Mouse (Mus musculus) forebrain, embryonic 14.5 days (tissue): ENCODE data around the gene Osm. TPM values are rescaled to one million over a fixed set of nuclear protein-coding genes. Genes with fewer than 3 reads are reported as not detected.

Experiments
- ATAC-seq: fragments of 200-750 bp; cut with Nextera tagmentation; 2 replicates; pipeline ENCODE4 v1.8.0; 2017; ENCODE audit warnings: mild to moderate bottlenecking, moderate library complexity
- DNase-seq: peaks from one replicate; pipeline ENCODE4 v3.0.0-alpha.2; 2015; ENCODE audit warnings: low spot score
- H3K27ac ChIP-seq: fragments of 300-500 bp; sonication (generic); 2 replicates; pipeline ENCODE4 v1.5.1; 2014; ENCODE audit warnings: low read depth, mild to moderate bottlenecking, control low read depth, low read length, moderate library complexity
- H3K27me3 ChIP-seq: fragments of 300-500 bp; sonication (generic); replicated peaks from 2 replicates; pipeline ENCODE4 v1.6.1; 2014; ENCODE audit warnings: low read length, control low read depth, mixed read lengths; ENCODE audit not compliant: control insufficient read depth, insufficient read depth
- H3K36me3 ChIP-seq: fragments of 300-500 bp; sonication (generic); 2 replicates; pipeline ENCODE4 v1.6.1; 2014; ENCODE audit warnings: low read length, control low read depth; ENCODE audit not compliant: control insufficient read depth, insufficient read depth
- H3K4me1 ChIP-seq: fragments of 300-500 bp; sonication (generic); 2 replicates; pipeline ENCODE4 v1.6.1; 2014; ENCODE audit warnings: antibody characterized with exemption, low read length, control low read depth; ENCODE audit not compliant: control insufficient read depth, insufficient read depth
- H3K4me2 ChIP-seq: fragments of 300-500 bp; sonication (generic); 2 replicates; pipeline ENCODE4 v1.6.1; 2014; ENCODE audit warnings: mild to moderate bottlenecking, control low read depth, low read length
- H3K4me3 ChIP-seq: fragments of 300-500 bp; sonication (generic); 2 replicates; pipeline ENCODE4 v1.5.1; 2014; ENCODE audit warnings: low read depth, low read length, control low read depth
- H3K9ac ChIP-seq: fragments of 300-500 bp; sonication (generic); 2 replicates; pipeline ENCODE4 v1.6.1; 2014; ENCODE audit warnings: mild to moderate bottlenecking, low read length, control low read depth, moderate library complexity
- H3K9me3 ChIP-seq: fragments of 300-500 bp; sonication (generic); replicated peaks from 2 replicates; pipeline ENCODE4 v1.6.1; 2016; ENCODE audit warnings: low read length, control low read depth, mixed read lengths; ENCODE audit not compliant: control insufficient read depth
- WGBS: fragments of 180-500 bp; shearing (Covaris S2); extraction: QIAGEN DNeasy Blood & Tissue Kit; methylation state at CpG from one replicate; pipeline ENCODE4 v1.1.7; 2014; 5-methylcytosine and 5-hydroxymethylcytosine counted together
- polyA plus RNA-seq: library from polyadenylated mRNA; unstranded; fragments of >200 nt; fragmentation: Nextera tagmentation; extraction: Ambion mirVana; gene quantifications from 2 replicates; pipeline ENCODE4 v1.2.1, GENCODE M21; 2014

Gene Osm
- polyA plus RNA-seq, 1 experiment from 2014 or later: 0.14 TPM

DNA sequence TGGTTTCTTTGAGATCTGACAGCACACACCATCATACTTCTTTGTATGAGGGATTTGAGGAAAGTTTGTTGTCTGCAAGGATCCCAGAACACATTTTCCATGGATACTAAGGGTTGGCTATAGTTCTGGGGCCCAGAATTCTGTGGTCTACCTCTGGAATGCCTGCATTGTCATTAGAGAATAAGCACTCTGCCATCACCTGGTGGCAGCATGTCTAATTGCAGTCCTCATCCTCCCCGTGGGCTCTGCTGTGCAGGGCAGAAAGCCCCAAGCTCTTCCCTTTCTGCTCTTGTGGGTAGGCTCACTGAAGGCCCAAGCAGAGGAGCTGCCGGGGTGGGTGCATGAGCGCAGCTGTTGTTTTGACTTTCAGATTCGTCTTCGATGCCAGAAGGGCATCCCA is 26.7 kb upstream of the Osm start:
- H3K36me3 ChIP-seq: peaks cover 58% of the 10 kb centered on the region
- no peaks in the 10 kb centered on the region for H3K4me1 ChIP-seq
- no peak overlapping the region for H3K9ac ChIP-seq
- H3K4me3 ChIP-seq: no peak overlapping the region
- no peaks in the 10 kb centered on the region for H3K27me3 ChIP-seq
- 79% methylated on average over 5 of the region's 5 CpGs for WGBS
- H3K9me3 ChIP-seq: no peaks in the 10 kb centered on the region
- ATAC-seq: no peak
- DNase-seq: no peak
- no peak overlapping the region for H3K27ac ChIP-seq
- no peak overlapping the region for H3K4me2 ChIP-seq

DNA sequence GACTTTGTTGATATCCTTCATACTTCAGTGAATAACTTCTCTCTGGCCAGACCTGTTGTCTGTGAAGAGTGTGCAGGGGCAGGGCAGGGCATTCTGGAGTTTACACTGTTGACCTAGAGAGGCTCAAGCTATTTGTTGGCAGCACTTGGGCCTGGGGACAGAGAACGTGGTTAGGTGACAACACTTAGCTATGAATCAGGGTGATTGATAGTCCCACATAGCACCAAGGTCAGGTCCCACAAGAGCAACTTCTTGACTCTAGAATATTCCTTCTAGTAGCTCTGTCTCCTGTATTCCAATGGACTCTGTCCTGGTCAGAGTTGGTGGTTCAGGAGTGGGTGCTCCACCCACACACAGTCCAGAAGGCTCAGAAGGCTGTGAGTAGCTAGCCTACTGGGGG is 25.4 kb upstream of the Osm start:
- DNase-seq (no peak), ATAC-seq (no peak)
- H3K4me1 ChIP-seq: no peaks in the 10 kb centered on the region
- H3K27ac ChIP-seq: no peak overlapping the region
- H3K36me3 ChIP-seq: peaks cover 64% of the 10 kb centered on the region
- 90% methylated on average over 1 of the region's 1 CpGs for WGBS
- no peak overlapping the region for H3K4me2 ChIP-seq
- no peaks in the 10 kb centered on the region for H3K9me3 ChIP-seq
- no peaks in the 10 kb centered on the region for H3K27me3 ChIP-seq
- no peak overlapping the region for H3K9ac ChIP-seq
- no peak overlapping the region for H3K4me3 ChIP-seq

DNA sequence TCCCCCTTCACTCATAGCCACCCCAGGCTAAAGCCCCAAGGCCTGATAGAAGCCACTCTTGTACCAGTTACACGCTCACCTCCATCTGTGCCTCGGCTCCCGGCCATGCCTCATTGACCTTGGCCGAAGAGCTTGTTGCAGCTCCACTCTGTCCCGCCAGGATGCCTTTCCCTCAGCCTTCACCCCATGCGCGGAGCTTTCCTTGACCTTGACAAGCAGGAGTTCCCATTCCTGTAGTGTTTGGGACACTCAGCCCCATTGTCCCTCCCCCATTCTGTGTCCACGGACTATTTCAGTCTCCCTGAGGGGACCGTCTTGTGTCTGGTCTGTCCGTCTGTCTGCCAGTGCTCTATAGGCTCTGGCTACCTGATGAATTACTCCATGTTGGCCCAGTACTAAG is 23.1 kb upstream of the Osm start:
- Histone ChIP-seq H3K27ac (no peak overlapping the region), H3K4me1 (no peaks in the 10 kb centered on the region), H3K9ac (no peak overlapping the region), H3K9me3 (no peaks in the 10 kb centered on the region), H3K27me3 (no peaks in the 10 kb centered on the region), H3K36me3 (peaks cover 48% of the 10 kb centered on the region), H3K4me2 (no peak overlapping the region), H3K4me3 (no peak overlapping the region)
- ATAC-seq (no peak), DNase-seq (no peak)
- 94% methylated on average over 10 of the region's 10 CpGs for WGBS

DNA sequence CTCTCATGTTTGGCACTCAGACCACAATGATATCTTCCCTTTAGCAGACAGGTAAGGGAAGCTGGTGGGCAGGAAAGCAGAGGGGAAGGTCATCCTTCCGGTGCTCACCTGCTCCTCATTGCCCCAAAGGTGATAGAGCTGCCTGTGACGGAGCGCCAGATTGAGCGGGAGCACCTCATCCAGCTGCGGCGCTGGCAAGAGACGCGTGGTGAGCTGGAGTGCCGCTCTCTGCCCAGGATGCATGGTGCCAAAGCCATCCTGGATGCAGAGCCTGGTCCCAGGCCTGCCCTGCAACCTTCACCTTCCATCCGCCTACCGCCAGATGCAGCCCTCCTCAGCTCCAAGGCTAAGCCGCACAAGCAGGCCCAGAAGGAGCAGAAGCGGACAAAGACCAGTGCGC is 21.6 kb upstream of the Osm start:
- H3K4me2 ChIP-seq: no peak overlapping the region
- H3K9ac ChIP-seq: no peak overlapping the region
- H3K27ac ChIP-seq: no peak overlapping the region
- DNase-seq (no peak), ATAC-seq (no peak)
- H3K4me1 ChIP-seq: no peaks in the 10 kb centered on the region
- no peaks in the 10 kb centered on the region for H3K9me3 ChIP-seq
- H3K27me3 ChIP-seq: peaks cover 8% of the 10 kb centered on the region; the same call in 1 of the 2 replicates
- no peak overlapping the region for H3K4me3 ChIP-seq
- H3K36me3 ChIP-seq: peaks cover 38% of the 10 kb centered on the region
- WGBS: 95% methylated on average over 14 of the region's 14 CpGs

DNA sequence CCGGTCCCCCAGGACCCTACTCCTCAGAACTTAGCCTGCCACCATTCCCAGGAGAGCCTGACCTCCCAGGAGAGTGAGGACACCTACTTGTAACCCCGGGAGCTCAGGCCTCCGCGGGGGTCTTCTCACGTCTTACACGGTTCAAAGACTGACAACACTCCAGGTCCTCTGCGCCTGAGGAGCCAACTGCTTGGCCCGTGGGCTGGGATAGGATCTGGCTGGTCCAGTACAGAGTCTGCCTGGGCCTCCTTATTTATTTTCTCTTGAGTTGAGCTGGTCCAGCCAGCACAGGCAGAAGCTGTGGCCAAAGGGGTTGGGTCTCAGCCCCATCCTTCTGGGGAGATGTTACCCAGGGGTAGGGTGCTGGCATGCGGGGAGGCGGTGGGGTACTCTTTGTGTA is 21.2 kb upstream of the Osm start:
- Histone ChIP-seq H3K4me2 (no peak overlapping the region), H3K9ac (no peak overlapping the region), H3K36me3 (peaks cover 35% of the 10 kb centered on the region), H3K4me3 (no peak overlapping the region), H3K4me1 (no peaks in the 10 kb centered on the region), H3K27me3 (peaks cover 8% of the 10 kb centered on the region; the same call in 1 of the 2 replicates), H3K9me3 (no peaks in the 10 kb centered on the region), H3K27ac (no peak overlapping the region)
- no peak for DNase-seq
- 86% methylated on average over 10 of the region's 10 CpGs for WGBS
- no peak for ATAC-seq

DNA sequence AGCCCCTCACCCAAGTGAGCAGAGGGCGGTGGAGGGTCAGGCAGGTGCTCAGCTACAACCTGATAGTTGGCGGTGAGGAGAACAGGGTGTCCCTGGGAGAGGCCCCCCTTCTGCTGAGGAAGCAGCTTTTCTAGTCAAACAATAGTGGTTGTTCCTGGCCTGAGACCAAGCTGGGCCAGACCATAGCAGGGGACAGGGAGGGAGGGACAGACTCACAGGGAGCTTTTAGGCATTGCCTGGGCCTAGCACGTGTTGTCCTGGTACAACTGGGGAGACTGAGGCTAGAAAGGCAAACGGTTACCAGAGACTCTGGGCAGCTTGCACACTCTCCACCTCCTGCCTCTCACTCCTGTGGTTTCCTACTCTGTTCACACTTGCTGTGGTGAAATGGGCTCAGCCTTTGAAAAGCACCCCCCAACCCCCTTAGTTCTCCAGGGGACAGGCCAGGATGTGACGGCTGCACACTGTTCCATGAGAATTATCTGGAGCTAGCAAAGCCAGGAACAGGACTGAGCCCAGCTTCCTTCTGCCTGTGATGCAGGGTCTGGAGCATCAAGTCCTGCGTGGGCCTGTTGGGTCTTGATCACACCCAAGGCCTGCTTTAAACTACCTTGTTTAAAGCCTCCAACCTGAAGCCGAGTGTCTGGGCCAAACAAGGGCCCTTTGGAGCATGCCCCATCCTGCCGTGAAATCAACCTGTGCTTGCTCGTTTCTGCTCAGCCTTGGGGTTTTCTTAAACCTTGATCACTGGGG is 19.8 kb upstream of the Osm start:
- Histone ChIP-seq H3K4me2 (no peak overlapping the region), H3K4me1 (no peaks in the 10 kb centered on the region), H3K27me3 (peaks cover 8% of the 10 kb centered on the region; the same call in 1 of the 2 replicates), H3K4me3 (no peak overlapping the region), H3K27ac (no peak overlapping the region), H3K9me3 (no peaks in the 10 kb centered on the region), H3K36me3 (peaks cover 28% of the 10 kb centered on the region), H3K9ac (no peak overlapping the region)
- ATAC-seq (no peak), DNase-seq (no peak)
- 76% methylated on average over 9 of the region's 9 CpGs for WGBS

DNA sequence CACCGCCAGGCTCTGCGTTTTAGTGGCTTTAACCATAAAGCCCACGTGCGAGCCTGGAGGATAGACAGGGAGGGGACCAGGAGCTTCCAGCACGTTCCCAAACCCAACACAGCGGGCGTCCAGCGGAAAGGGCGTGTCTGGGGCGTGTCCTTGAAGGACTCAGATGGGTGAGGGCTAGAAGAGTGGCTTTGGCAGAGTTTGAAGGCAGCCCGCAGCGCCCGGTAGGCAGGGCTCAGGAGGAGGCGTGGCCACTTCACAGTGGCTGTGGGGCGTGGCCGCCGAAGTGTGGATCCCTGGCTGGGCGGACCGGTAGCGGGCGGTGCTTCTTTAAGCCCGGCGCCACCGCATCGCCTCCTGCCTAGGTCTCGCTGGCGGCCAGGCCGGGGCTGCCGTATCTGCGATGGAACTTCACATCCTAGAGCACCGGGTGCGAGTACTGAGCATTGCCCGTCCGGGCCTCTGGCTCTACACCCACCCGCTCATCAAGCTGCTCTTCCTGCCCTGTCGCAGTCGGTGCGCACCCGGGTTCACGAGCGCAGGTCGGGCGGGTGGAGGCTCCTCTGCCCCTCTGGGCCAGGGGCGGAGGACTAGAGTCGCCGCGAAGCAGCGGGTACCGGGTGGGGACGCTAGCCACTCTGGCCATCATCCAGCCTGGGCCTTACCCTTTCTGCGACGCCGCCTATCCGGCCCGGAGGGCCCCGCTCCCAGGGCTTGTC is 18.1 kb upstream of the Osm start, which contains the start of gene Castor1:
Castor1 (plus strand) TSS at position 312 of the 716 bp plus-strand sequence.
- Histone ChIP-seq H3K4me2 (peak within 1 kb of the TSS; percentile 72), H3K36me3 (peaks cover 16% of the 10 kb centered on the region), H3K4me1 (no peaks in the 10 kb centered on the region), H3K27ac (no peak within 1 kb of the TSS), H3K9me3 (no peaks in the 10 kb centered on the region), H3K4me3 (peak within 1 kb of the TSS; percentile 38), H3K27me3 (peaks cover 8% of the 10 kb centered on the region; the same call in 1 of the 2 replicates), H3K9ac (peak within 1 kb of the TSS; percentile 51)
- peak; percentile 81 for DNase-seq
- WGBS: 2% methylated on average over 56 of the region's 56 CpGs
- peak; percentile 85 for ATAC-seq

DNA sequence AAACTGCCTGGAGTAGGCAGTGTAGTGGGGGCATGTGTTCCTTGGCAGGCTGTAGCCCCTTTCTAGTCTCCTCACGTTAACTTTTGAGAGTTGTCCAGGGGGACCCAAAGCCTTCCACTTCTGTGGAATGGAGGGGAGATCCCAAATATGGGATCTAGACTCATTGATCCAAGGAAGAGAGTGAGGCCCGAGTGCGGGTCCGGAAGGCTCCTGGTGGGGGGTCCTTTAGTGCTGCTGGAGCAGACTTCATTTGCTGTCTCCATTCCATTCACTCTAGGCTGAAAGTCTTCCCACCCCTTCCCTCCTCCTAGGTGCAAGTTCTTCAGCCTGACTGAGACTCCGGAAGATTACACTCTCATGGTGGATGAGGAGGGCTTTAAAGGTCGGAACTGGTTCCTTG is 17.6 kb upstream of the Osm start:
- H3K4me3 ChIP-seq: peak overlapping the region; percentile 38
- peaks cover 8% of the 10 kb centered on the region; the same call in 1 of the 2 replicates for H3K27me3 ChIP-seq
- ATAC-seq: no peak
- no peak for DNase-seq
- H3K36me3 ChIP-seq: peaks cover 11% of the 10 kb centered on the region
- no peaks in the 10 kb centered on the region for H3K9me3 ChIP-seq
- WGBS: 13% methylated on average over 6 of the region's 6 CpGs
- H3K27ac ChIP-seq: no peak overlapping the region
- no peaks in the 10 kb centered on the region for H3K4me1 ChIP-seq
- H3K9ac ChIP-seq: no peak overlapping the region; the same call in 1 of the 2 replicates
- H3K4me2 ChIP-seq: peak overlapping the region; percentile 72

DNA sequence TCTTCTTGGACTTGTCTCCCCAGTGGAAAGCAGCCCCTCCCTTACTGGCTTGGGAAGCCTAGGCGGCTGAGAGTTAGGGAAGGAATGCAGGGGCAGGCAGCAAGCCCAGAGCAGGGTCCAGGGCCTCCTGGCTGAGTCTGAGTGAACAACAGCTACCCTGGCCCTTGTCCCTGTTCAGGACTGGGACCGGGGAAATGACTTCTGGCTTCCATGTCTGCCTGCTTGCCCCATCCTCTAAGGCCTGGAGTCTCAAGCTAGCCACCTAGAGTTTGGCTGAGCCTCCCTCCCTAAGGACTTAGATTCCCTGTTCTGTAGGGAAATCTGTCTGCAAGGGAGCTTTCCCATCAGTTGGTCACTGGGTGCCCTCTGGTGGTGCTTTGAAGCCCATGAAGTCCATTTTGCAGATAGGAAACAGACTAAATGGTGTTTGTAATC is 16.9 kb upstream of the Osm start:
- Histone ChIP-seq H3K27ac (no peak overlapping the region), H3K4me3 (no peak overlapping the region), H3K4me1 (no peaks in the 10 kb centered on the region), H3K27me3 (peaks cover 8% of the 10 kb centered on the region; the same call in 1 of the 2 replicates), H3K9me3 (no peaks in the 10 kb centered on the region), H3K9ac (no peak overlapping the region), H3K36me3 (peaks cover 6% of the 10 kb centered on the region), H3K4me2 (no peak overlapping the region)
- ATAC-seq (peak; percentile 38; the same call in 1 of the 2 replicates), DNase-seq (peak; percentile 80)
- WGBS: 16% methylated on average over 2 of the region's 2 CpGs
